ENCODE assay signal across 11 mouse cellular contexts in genomic region chr8:34622177-34623114, GRCm38 (mm10).
A peak's percentile ranks its signal among the peaks of the same experiment; 100 is the strongest.
DNase-seq lines count a peak whose midpoint lies in the region; ATAC-seq lines count a peak whose summit lies in the region.
"Had no signal": no experiment of that assay in that cellular context is flagged by ENCODE, and none has a peak within 500 bp of the region (broad histone marks: within the 10 kb centered on the region; RNA-seq: fewer than 3 reads in every experiment).

No protein-coding gene starts in this region.

- DNase-seq in 3T3-L1 (ENCODE audit: low read depth, low spot score) = peak; percentile 90
- DNase-seq in CD4-positive, CD25-positive, alpha-beta regulatory T cell, adult 2 months (ENCODE audit: low read depth, low spot score) = peak; percentile 87
- DNase-seq in ovary, adult 18-20 months (ENCODE audit: low spot score) = no peak
- DNase-seq in forebrain, embryonic 11.5 days (ENCODE audit: low spot score) = no peak
- no peak for DNase-seq in embryo, embryonic 9.5 days (ENCODE audit: extremely low spot score)
- no peak for DNase-seq in heart, postnatal 36 days
- DNase-seq: cerebellum, adult 11-12 months had no signal

- ATAC-seq in megakaryocyte progenitor cell, adult 5-6 weeks (replicated peaks; ENCODE audit: poor library complexity) = peak; percentile 91
- no peak for ATAC-seq in forebrain, embryonic 11.5 days (replicated peaks; ENCODE audit: low FRiP score)

- no peak overlapping the region for H3K9ac ChIP-seq in forebrain, embryonic 11.5 days (ENCODE audit: low read length)
- H3K9ac ChIP-seq: limb, embryonic 12.5 days had no signal

- H3K27me3 ChIP-seq in forebrain, embryonic 11.5 days (ENCODE audit: control insufficient read depth, insufficient read depth, low read length) = no peaks in the 10 kb centered on the region
- H3K27me3 ChIP-seq: limb, embryonic 12.5 days had no signal

- H3K36me3 ChIP-seq in forebrain, embryonic 11.5 days (ENCODE audit: control insufficient read depth, insufficient read depth, low read length) = no peaks in the 10 kb centered on the region
- H3K36me3 ChIP-seq: limb, embryonic 12.5 days had no signal

- 88% methylated on average over 25 of the region's 25 CpGs for WGBS in forebrain, embryonic 11.5 days

- 0 out of 2 replicates have a peak overlapping the region, but pooled peaks have one; percentile 10 for H3K27ac ChIP-seq in brown adipose tissue, adult 24 weeks (replicated peaks; ENCODE audit: low read depth, low read length)
- H3K27ac ChIP-seq in forebrain, embryonic 11.5 days (ENCODE audit: low read depth, low read length) = no peak overlapping the region
- H3K27ac ChIP-seq: limb, embryonic 12.5 days had no signal

- intact Hi-C loops in heart, postnatal 36 days (cut with DNase I) = no loop called here

- H3K4me2 ChIP-seq in forebrain, embryonic 11.5 days (ENCODE audit: low read depth, low read length, severe bottlenecking) = no peak overlapping the region
- H3K4me2 ChIP-seq: heart, embryonic 11.5 days; limb, embryonic 12.5 days had no signal

- H3K4me3 ChIP-seq in brown adipose tissue, adult 24 weeks (ENCODE audit: insufficient read depth, low read depth, low read length) = no peak overlapping the region
- H3K4me3 ChIP-seq in forebrain, embryonic 11.5 days (ENCODE audit: low read depth, low read length) = no peak overlapping the region
- H3K4me3 ChIP-seq: limb, embryonic 12.5 days had no signal

- no peaks in the 10 kb centered on the region for H3K9me3 ChIP-seq in forebrain, embryonic 11.5 days (ENCODE audit: control insufficient read depth, low read length)
- H3K9me3 ChIP-seq: limb, embryonic 12.5 days had no signal

- H3K4me1 ChIP-seq in brown adipose tissue, adult 24 weeks (ENCODE audit: control insufficient read depth, insufficient read depth, insufficient read length, low read length) = no peaks in the 10 kb centered on the region
- H3K4me1 ChIP-seq in forebrain, embryonic 11.5 days (replicated peaks; ENCODE audit: control insufficient read depth, insufficient read depth, low read length) = no peaks in the 10 kb centered on the region

Comparison
In these comparisons a context has a peak if more than half of its experiments do, and no peak if none do; other contexts are left out.
1. DNase-seq: peak in 3T3-L1 (single experiment) and CD4-positive, CD25-positive, alpha-beta regulatory T cell, adult 2 months (single experiment); none in ovary, adult 18-20 months (single experiment), forebrain, embryonic 11.5 days (single experiment), embryo, embryonic 9.5 days (single experiment) and heart, postnatal 36 days (0 of 2).